27 mouse cellular contexts compared by ENCODE assay signal in genomic region chr16:63719235-63719634, GRCm38 (mm10).
DNase-seq lines count a peak whose midpoint lies in the region; ATAC-seq and TF ChIP-seq lines count a peak whose summit lies in the region.
"Had no signal": no experiment of that assay in that cellular context is flagged by ENCODE, and none has a peak within 500 bp of the region (broad histone marks: within the 10 kb centered on the region; RNA-seq: fewer than 3 reads in every experiment).

No protein-coding gene starts in this region.

- H3K9me3 ChIP-seq in forebrain, embryonic 12.5 days: no peaks in the 10 kb centered on the region
- H3K9me3 ChIP-seq in forebrain, embryonic 10.5 days: no peaks in the 10 kb centered on the region
- H3K9me3 ChIP-seq in forebrain, embryonic 14.5 days (replicated peaks; ENCODE audit: control insufficient read depth, low read length): no peaks in the 10 kb centered on the region
- H3K9me3 ChIP-seq in forebrain, embryonic 11.5 days (ENCODE audit: control insufficient read depth, low read length): no peaks in the 10 kb centered on the region
- H3K9me3 ChIP-seq in hindbrain, embryonic 12.5 days (replicated peaks): no peaks in the 10 kb centered on the region
- H3K9me3 ChIP-seq in hindbrain, embryonic 10.5 days: no peaks in the 10 kb centered on the region
- no peaks in the 10 kb centered on the region for H3K9me3 ChIP-seq in forebrain, embryonic 16.5 days (ENCODE audit: control insufficient read depth, low read length)
- H3K9me3 ChIP-seq: embryonic facial prominence, embryonic 13.5 days; embryonic facial prominence, embryonic 15.5 days had no signal

- ATAC-seq in forebrain, embryonic 12.5 days (ENCODE audit: low FRiP score): peak; percentile 39; the same call in 1 of the 2 replicates
- peak; percentile 72 for ATAC-seq in forebrain, embryonic 14.5 days
- ATAC-seq in forebrain, embryonic 11.5 days (replicated peaks; ENCODE audit: low FRiP score): no peak
- peak; percentile 66; the same call in 1 of the 2 replicates for ATAC-seq in hindbrain, embryonic 12.5 days (ENCODE audit: low FRiP score)
- ATAC-seq in forebrain, embryonic 16.5 days: peak; percentile 54
- ATAC-seq: activated CD4-positive, CD25-positive, alpha-beta regulatory T cell, adult 4 months; CD4-positive, CD25-positive, alpha-beta regulatory T cell, adult 4 months; Patski had no signal

- H3K4me2 ChIP-seq in forebrain, embryonic 12.5 days: no peak overlapping the region
- H3K4me2 ChIP-seq in forebrain, embryonic 14.5 days (ENCODE audit: low read length): no peak overlapping the region
- no peak overlapping the region for H3K4me2 ChIP-seq in forebrain, embryonic 11.5 days (ENCODE audit: low read depth, low read length, severe bottlenecking)
- no peak overlapping the region for H3K4me2 ChIP-seq in hindbrain, embryonic 12.5 days (replicated peaks)
- H3K4me2 ChIP-seq in forebrain, embryonic 16.5 days (ENCODE audit: low read length): no peak overlapping the region
- H3K4me2 ChIP-seq: embryonic facial prominence, embryonic 13.5 days; embryonic facial prominence, embryonic 15.5 days had no signal

- H3K9ac ChIP-seq in forebrain, embryonic 12.5 days: no peak overlapping the region
- H3K9ac ChIP-seq in forebrain, embryonic 14.5 days (ENCODE audit: low read length): no peak overlapping the region
- H3K9ac ChIP-seq in forebrain, embryonic 11.5 days (ENCODE audit: low read length): no peak overlapping the region
- H3K9ac ChIP-seq in hindbrain, embryonic 12.5 days: no peak overlapping the region
- H3K9ac ChIP-seq in forebrain, embryonic 16.5 days (replicated peaks; ENCODE audit: low read depth, low read length): no peak overlapping the region
- H3K9ac ChIP-seq: embryonic facial prominence, embryonic 13.5 days; embryonic facial prominence, embryonic 15.5 days had no signal

- no peaks in the 10 kb centered on the region for H3K27me3 ChIP-seq in forebrain, embryonic 12.5 days
- H3K27me3 ChIP-seq in forebrain, embryonic 10.5 days (ENCODE audit: poor library complexity, severe bottlenecking): no peaks in the 10 kb centered on the region
- no peaks in the 10 kb centered on the region for H3K27me3 ChIP-seq in forebrain, embryonic 14.5 days (replicated peaks; ENCODE audit: control insufficient read depth, insufficient read depth, low read length)
- H3K27me3 ChIP-seq in forebrain, embryonic 11.5 days (ENCODE audit: control insufficient read depth, insufficient read depth, low read length): no peaks in the 10 kb centered on the region
- H3K27me3 ChIP-seq in hindbrain, embryonic 12.5 days: no peaks in the 10 kb centered on the region
- H3K27me3 ChIP-seq in hindbrain, embryonic 10.5 days (ENCODE audit: insufficient read depth, poor library complexity, severe bottlenecking): no peaks in the 10 kb centered on the region
- no peaks in the 10 kb centered on the region for H3K27me3 ChIP-seq in forebrain, embryonic 16.5 days (replicated peaks; ENCODE audit: control insufficient read depth, insufficient read depth, low read length)
- H3K27me3 ChIP-seq: CH12.LX; embryonic facial prominence, embryonic 13.5 days; embryonic facial prominence, embryonic 15.5 days; Patski had no signal

- no peak for DNase-seq in forebrain, embryonic 10.5 days (ENCODE audit: extremely low spot score, low spot score)
- peak; percentile 67 for DNase-seq in forebrain, embryonic 14.5 days (ENCODE audit: low spot score)
- DNase-seq in forebrain, embryonic 11.5 days (ENCODE audit: low spot score): no peak
- no peak for DNase-seq in hindbrain, embryonic 10.5 days (ENCODE audit: low spot score)
- no peak for DNase-seq in lung, adult 2 months
- DNase-seq: adrenal gland, adult 8-10 months; adrenal gland, postnatal 14 days; adrenal gland, postnatal 36 days; B cell, adult 2 months; cerebellum, adult 11 months; cerebellum, adult 18-20 months; cerebellum, adult 8-10 months; cerebellum, adult 9-11 months; cerebellum, postnatal 14 days; cerebellum, postnatal 36 days; embryo, embryonic 11 days had no signal

- H3K36me3 ChIP-seq in forebrain, embryonic 12.5 days (replicated peaks): no peaks in the 10 kb centered on the region
- H3K36me3 ChIP-seq in forebrain, embryonic 10.5 days (replicated peaks): no peaks in the 10 kb centered on the region
- H3K36me3 ChIP-seq in forebrain, embryonic 14.5 days (ENCODE audit: control insufficient read depth, insufficient read depth, low read length): no peaks in the 10 kb centered on the region
- H3K36me3 ChIP-seq in forebrain, embryonic 11.5 days (ENCODE audit: control insufficient read depth, insufficient read depth, low read length): no peaks in the 10 kb centered on the region
- H3K36me3 ChIP-seq in hindbrain, embryonic 12.5 days: no peaks in the 10 kb centered on the region
- no peaks in the 10 kb centered on the region for H3K36me3 ChIP-seq in hindbrain, embryonic 10.5 days
- H3K36me3 ChIP-seq in forebrain, embryonic 16.5 days (ENCODE audit: control insufficient read depth, insufficient read depth): no peaks in the 10 kb centered on the region
- H3K36me3 ChIP-seq: embryonic facial prominence, embryonic 13.5 days; embryonic facial prominence, embryonic 15.5 days; G1E had no signal

- 45% methylated on average over 1 of the region's 1 CpGs for WGBS in forebrain, embryonic 12.5 days
- WGBS in forebrain, embryonic 10.5 days: 80% methylated on average over 1 of the region's 1 CpGs
- 50% methylated on average over 1 of the region's 1 CpGs for WGBS in forebrain, embryonic 14.5 days
- WGBS in forebrain, embryonic 11.5 days: 77% methylated on average over 1 of the region's 1 CpGs
- WGBS in hindbrain, embryonic 12.5 days: 59% methylated on average over 1 of the region's 1 CpGs
- 43% methylated on average over 1 of the region's 1 CpGs for WGBS in hindbrain, embryonic 10.5 days
- 19% methylated on average over 1 of the region's 1 CpGs for WGBS in forebrain, embryonic 16.5 days
- 66% methylated on average over 1 of the region's 1 CpGs for WGBS in lung, adult 2 months

- no peak for TF ChIP-seq POLR2A in lung, adult 2 months (IDR thresholded peaks at IDR 0.05; ENCODE audit: borderline replicate concordance, extremely low read depth, low read depth, low read length)

- H3K4me1 ChIP-seq in forebrain, embryonic 12.5 days: no peaks in the 10 kb centered on the region
- H3K4me1 ChIP-seq in forebrain, embryonic 10.5 days: no peaks in the 10 kb centered on the region
- no peaks in the 10 kb centered on the region for H3K4me1 ChIP-seq in forebrain, embryonic 14.5 days (ENCODE audit: control insufficient read depth, insufficient read depth, low read length)
- H3K4me1 ChIP-seq in forebrain, embryonic 11.5 days (replicated peaks; ENCODE audit: control insufficient read depth, insufficient read depth, low read length): no peaks in the 10 kb centered on the region
- no peaks in the 10 kb centered on the region for H3K4me1 ChIP-seq in hindbrain, embryonic 12.5 days
- no peaks in the 10 kb centered on the region for H3K4me1 ChIP-seq in hindbrain, embryonic 10.5 days (replicated peaks)
- H3K4me1 ChIP-seq in forebrain, embryonic 16.5 days (replicated peaks; ENCODE audit: control insufficient read depth, insufficient read depth, low read length): no peaks in the 10 kb centered on the region
- no peaks in the 10 kb centered on the region for H3K4me1 ChIP-seq in lung, adult 2 months (ENCODE audit: control insufficient read depth, insufficient read depth, low read length)
- H3K4me1 ChIP-seq: embryonic facial prominence, embryonic 13.5 days; embryonic facial prominence, embryonic 15.5 days had no signal

- TF ChIP-seq CTCF in lung, adult 2 months (IDR thresholded peaks at IDR 0.05; ENCODE audit: insufficient read depth, low read length): no peak

- no peak overlapping the region for H3K4me3 ChIP-seq in forebrain, embryonic 12.5 days (replicated peaks)
- H3K4me3 ChIP-seq in forebrain, embryonic 10.5 days: no peak overlapping the region
- H3K4me3 ChIP-seq in forebrain, embryonic 14.5 days (ENCODE audit: low read depth, low read length): no peak overlapping the region
- H3K4me3 ChIP-seq in forebrain, embryonic 11.5 days (ENCODE audit: low read depth, low read length): no peak overlapping the region
- no peak overlapping the region for H3K4me3 ChIP-seq in hindbrain, embryonic 12.5 days
- H3K4me3 ChIP-seq in hindbrain, embryonic 10.5 days: no peak overlapping the region
- H3K4me3 ChIP-seq in forebrain, embryonic 16.5 days (replicated peaks; ENCODE audit: low read length): no peak overlapping the region
- no peak overlapping the region for H3K4me3 ChIP-seq in lung, adult 2 months (replicated peaks; ENCODE audit: extremely low read depth, low read depth, low read length)
- H3K4me3 ChIP-seq: embryonic facial prominence, embryonic 13.5 days; embryonic facial prominence, embryonic 15.5 days; erythroblast, embryonic 14.5 days had no signal

- no peak overlapping the region for H3K27ac ChIP-seq in forebrain, embryonic 12.5 days
- no peak overlapping the region for H3K27ac ChIP-seq in forebrain, embryonic 10.5 days
- no peak overlapping the region for H3K27ac ChIP-seq in forebrain, embryonic 14.5 days (ENCODE audit: low read depth, low read length)
- H3K27ac ChIP-seq in forebrain, embryonic 11.5 days (ENCODE audit: low read depth, low read length): no peak overlapping the region
- H3K27ac ChIP-seq in hindbrain, embryonic 12.5 days: no peak overlapping the region
- no peak overlapping the region for H3K27ac ChIP-seq in hindbrain, embryonic 10.5 days
- no peak overlapping the region for H3K27ac ChIP-seq in forebrain, embryonic 16.5 days (ENCODE audit: low read length)
- H3K27ac ChIP-seq: embryonic facial prominence, embryonic 13.5 days; embryonic facial prominence, embryonic 15.5 days had no signal
